Comparison of ENCODE assay signal across 14 mouse cellular contexts in genomic region chr2:90575116-90575515, GRCm38 (mm10). TPM values are rescaled to one million over a fixed set of nuclear protein-coding genes. Genes with fewer than 3 reads are reported as not detected.
DNase-seq lines count a peak whose midpoint lies in the region; ATAC-seq lines count a peak whose summit lies in the region.
"Had no signal": no experiment of that assay in that cellular context is flagged by ENCODE, and none has a peak within 500 bp of the region (broad histone marks: within the 10 kb centered on the region; RNA-seq: fewer than 3 reads in every experiment).

No protein-coding gene starts in this region.

- no peak overlapping the region for H3K4me3 ChIP-seq in intestine, embryonic 14.5 days (ENCODE audit: low read depth, low read length)
- no peak overlapping the region for H3K4me3 ChIP-seq in intestine, embryonic 15.5 days (replicated peaks)
- H3K4me3 ChIP-seq in liver, embryonic 15.5 days (replicated peaks) = no peak overlapping the region
- H3K4me3 ChIP-seq: heart, adult 2 months; neural tube, embryonic 13.5 days had no signal

- ATAC-seq in intestine, embryonic 14.5 days (replicated peaks; ENCODE audit: low FRiP score, low TSS enrichment, low read depth) = no peak
- no peak for ATAC-seq in intestine, embryonic 15.5 days
- ATAC-seq in liver, embryonic 15.5 days (ENCODE audit: insufficient read depth) = no peak; the same call in 1 of the 2 replicates
- ATAC-seq in inflammation-experienced regulatory T-cells, adult 6 months = no peak
- ATAC-seq: midbrain, embryonic 16.5 days; Patski had no signal

- H3K9ac ChIP-seq in intestine, embryonic 14.5 days (ENCODE audit: low read length) = no peak overlapping the region
- no peak overlapping the region for H3K9ac ChIP-seq in intestine, embryonic 15.5 days
- H3K9ac ChIP-seq in liver, embryonic 15.5 days = no peak overlapping the region; the same call in 1 of the 2 replicates
- H3K9ac ChIP-seq: neural tube, embryonic 13.5 days had no signal

- intact Hi-C loops in left cerebral cortex, postnatal 25 days (cut with DNase I) = no loop called here

- no peaks in the 10 kb centered on the region for H3K27me3 ChIP-seq in intestine, embryonic 14.5 days (replicated peaks; ENCODE audit: control insufficient read depth, insufficient read depth, low read length)
- H3K27me3 ChIP-seq in intestine, embryonic 15.5 days (replicated peaks) = no peaks in the 10 kb centered on the region
- no peaks in the 10 kb centered on the region for H3K27me3 ChIP-seq in liver, embryonic 15.5 days
- H3K27me3 ChIP-seq: neural tube, embryonic 13.5 days; Patski had no signal

- H3K27ac ChIP-seq in intestine, embryonic 14.5 days (ENCODE audit: low read depth) = no peak overlapping the region
- H3K27ac ChIP-seq in intestine, embryonic 15.5 days = no peak overlapping the region
- H3K27ac ChIP-seq in liver, embryonic 15.5 days (replicated peaks) = peak overlapping the region; percentile 16; the same call in 1 of the 2 replicates
- H3K27ac ChIP-seq: heart, adult 2 months; neural tube, embryonic 13.5 days had no signal

- H3K36me3 ChIP-seq in intestine, embryonic 14.5 days (ENCODE audit: control insufficient read depth, insufficient read depth, low read length) = no peaks in the 10 kb centered on the region
- H3K36me3 ChIP-seq in intestine, embryonic 15.5 days = no peaks in the 10 kb centered on the region
- no peaks in the 10 kb centered on the region for H3K36me3 ChIP-seq in liver, embryonic 15.5 days (replicated peaks)
- H3K36me3 ChIP-seq: neural tube, embryonic 13.5 days had no signal

- DNase-seq in intestine, embryonic 14.5 days (ENCODE audit: low spot score) = peak; percentile 44
- peak; percentile 10 to 55 for DNase-seq in spleen, postnatal 4 days (ENCODE audit: low spot score in 2 of 2)
- no peak for DNase-seq in spleen, postnatal 36 days (ENCODE audit: low spot score in 2 of 2)
- DNase-seq in testis, postnatal 14 days (ENCODE audit: low spot score) = no peak
- DNase-seq in left cerebral cortex, postnatal 25 days (ENCODE audit: low spot score in 2 of 2) = no peak
- DNase-seq: heart, postnatal 4 days; kidney, postnatal 10 days had no signal

- peaks cover 9% of the 10 kb centered on the region for H3K4me1 ChIP-seq in intestine, embryonic 14.5 days (replicated peaks; ENCODE audit: control insufficient read depth, insufficient read depth, low read length)
- H3K4me1 ChIP-seq in intestine, embryonic 15.5 days (replicated peaks) = 0 out of 2 replicates have a peak, but pooled peaks cover 8% of the 10 kb centered on the region
- H3K4me1 ChIP-seq in liver, embryonic 15.5 days (replicated peaks) = peaks cover 67% of the 10 kb centered on the region

- no peak overlapping the region for H3K4me2 ChIP-seq in intestine, embryonic 14.5 days (ENCODE audit: low read length)
- H3K4me2 ChIP-seq in intestine, embryonic 15.5 days (replicated peaks) = no peak overlapping the region
- H3K4me2 ChIP-seq in liver, embryonic 15.5 days = peak overlapping the region; percentile 58
- H3K4me2 ChIP-seq: neural tube, embryonic 13.5 days had no signal

- H3K9me3 ChIP-seq in intestine, embryonic 14.5 days (ENCODE audit: control insufficient read depth, low read length) = no peaks in the 10 kb centered on the region
- H3K9me3 ChIP-seq in intestine, embryonic 15.5 days = no peaks in the 10 kb centered on the region
- no peaks in the 10 kb centered on the region for H3K9me3 ChIP-seq in liver, embryonic 15.5 days (replicated peaks)
- H3K9me3 ChIP-seq: neural tube, embryonic 13.5 days had no signal

- WGBS in intestine, embryonic 14.5 days = 67% methylated on average over 3 of the region's 3 CpGs
- WGBS in intestine, embryonic 15.5 days = 56% methylated on average over 3 of the region's 3 CpGs
- 16% methylated on average over 3 of the region's 3 CpGs for WGBS in liver, embryonic 15.5 days (ENCODE audit: insufficient replicate concordance)

RNA-seq across cellular contexts. Expression of gene Ptprj, which starts 5.3 kb away (rescaled TPM):
- polyA plus RNA-seq in intestine, embryonic 14.5 days (2014; fragmentation: Nextera tagmentation; extraction: Ambion mirVana) = 8.3 and 8.5 TPM in 2 replicates
- 4.4 and 5.3 TPM in 2 replicates for polyA plus RNA-seq in intestine, embryonic 15.5 days (2015; fragmentation: Nextera tagmentation; extraction: Ambion mirVana)
- polyA plus RNA-seq in liver, embryonic 15.5 days (2015; fragmentation: Nextera tagmentation; extraction: Ambion mirVana) = 2.0 and 2.7 TPM in 2 replicates
- 1 to 10 TPM; 4.2 to 5.4 (median 4.8) TPM for polyA plus RNA-seq in inflammation-experienced regulatory T-cells, adult 6 months (2017; shearing (Covaris generic))
- total RNA-seq in left cerebral cortex, postnatal 25 days (2021) = 100 to 1,000 TPM; 116 to 122 TPM

Comparison
In these comparisons a context has a peak if more than half of its experiments do, and no peak if none do; other contexts are left out.
1. DNase-seq: peak in intestine, embryonic 14.5 days (single experiment) and spleen, postnatal 4 days (2 of 2); none in spleen, postnatal 36 days (0 of 2), testis, postnatal 14 days (single experiment) and left cerebral cortex, postnatal 25 days (0 of 2).